Mouse (Mus musculus) hindbrain, embryonic 12.5 days (tissue): ENCODE results near the gene Tedc2. TPM values are rescaled to one million over a fixed set of nuclear protein-coding genes. Genes with fewer than 3 reads are reported as not detected.

Experiments used
- ATAC-seq: fragments of 200-750 bp; cut with Nextera tagmentation; 2 replicates; pipeline ENCODE4 v1.8.0; 2017; ENCODE audit warnings: moderate TSS enrichment; ENCODE audit not compliant: low FRiP score
- H3K27ac ChIP-seq: fragments of 300-500 bp; sonication (generic); 2 replicates; pipeline ENCODE4 v1.5.1; 2016; ENCODE audit warnings: mild to moderate bottlenecking
- H3K27me3 ChIP-seq: fragments of 300-500 bp; sonication (generic); 2 replicates; pipeline ENCODE4 v1.6.1; 2016; ENCODE audit warnings: mild to moderate bottlenecking
- H3K36me3 ChIP-seq: fragments of 300-500 bp; sonication (generic); 2 replicates; pipeline ENCODE4 v1.6.1; 2016; ENCODE audit warnings: mild to moderate bottlenecking
- H3K4me1 ChIP-seq: fragments of 300-500 bp; sonication (generic); 2 replicates; pipeline ENCODE4 v1.6.1; 2016
- H3K4me2 ChIP-seq: fragments of 300-500 bp; sonication (generic); replicated peaks from 2 replicates; pipeline ENCODE4 v1.6.1; 2016; ENCODE audit warnings: mild to moderate bottlenecking
- H3K4me3 ChIP-seq: fragments of 300-500 bp; sonication (generic); 2 replicates; pipeline ENCODE4 v1.5.1; 2016; ENCODE audit warnings: mild to moderate bottlenecking
- H3K9ac ChIP-seq: fragments of 300-500 bp; sonication (generic); 2 replicates; pipeline ENCODE4 v1.6.1; 2016; ENCODE audit warnings: mild to moderate bottlenecking, moderate library complexity
- H3K9me3 ChIP-seq: fragments of 300-500 bp; sonication (generic); replicated peaks from 2 replicates; pipeline ENCODE4 v1.6.1; 2016; ENCODE audit warnings: mild to moderate bottlenecking
- WGBS: fragments of 180-500 bp; shearing (Covaris S2); methylation state at CpG from one replicate; pipeline ENCODE4 v1.1.7; 2016; 5-methylcytosine and 5-hydroxymethylcytosine counted together
- polyA plus RNA-seq: library from polyadenylated mRNA; unstranded; fragments of >200 nt; fragmentation: Nextera tagmentation; extraction: Ambion mirVana; gene quantifications from 2 replicates; pipeline ENCODE4 v1.2.1, GENCODE M21; 2016

Gene Tedc2
- 14.8 and 15.6 TPM in 2 replicates for polyA plus RNA-seq

DNA sequence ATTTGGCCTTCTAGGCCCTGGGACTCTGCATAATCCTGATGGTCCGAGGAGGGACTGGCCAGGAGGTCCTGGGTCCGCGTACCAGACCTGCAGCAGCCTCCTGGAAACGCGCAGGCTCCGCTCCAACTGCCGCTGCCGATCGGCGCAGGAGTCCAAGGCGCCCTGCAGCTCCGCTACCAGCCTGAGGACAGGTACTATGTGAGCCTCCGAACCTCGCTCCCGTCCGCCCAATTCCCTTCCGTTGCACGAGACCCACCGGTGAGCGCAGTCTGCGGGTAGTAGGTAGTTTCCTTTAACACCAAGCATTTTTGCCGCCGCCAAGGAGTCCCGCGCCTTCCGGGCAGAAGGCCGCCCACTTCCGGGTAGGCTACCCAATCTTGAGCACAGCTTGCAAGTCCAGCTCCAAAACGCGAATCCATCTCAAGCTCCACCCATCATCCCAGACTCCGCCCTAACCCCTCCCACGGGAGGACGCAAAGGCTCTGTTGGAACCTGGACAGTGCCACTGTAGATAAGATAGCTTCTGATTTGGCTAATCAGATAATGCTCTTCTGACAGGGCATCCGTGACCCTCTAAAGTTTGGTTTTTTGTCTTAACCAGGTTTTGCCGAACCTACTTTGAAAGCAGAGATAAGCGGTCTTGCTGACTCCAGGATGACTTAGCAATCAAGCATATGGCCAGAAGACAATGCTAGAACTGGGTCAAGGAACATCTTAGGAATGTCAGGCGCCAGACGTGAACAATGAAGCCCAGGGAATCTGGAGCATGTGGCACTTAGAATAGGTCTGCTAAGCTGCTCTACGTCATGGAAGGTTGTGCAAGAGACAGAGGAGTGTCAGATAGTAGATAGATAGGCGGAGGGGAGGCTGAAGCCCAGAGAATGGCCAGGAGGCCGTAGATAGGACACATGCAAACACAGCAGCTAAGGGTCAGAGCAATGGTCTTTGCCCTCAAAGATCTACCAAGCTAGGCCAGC lies at the start of gene Tedc2:
Gene Tedc2, minus strand, starts transcription at position 417 of the 977 bp plus-strand sequence.
- ATAC-seq, result peak; percentile 93
- peaks cover 58% of the 10 kb centered on the region for H3K36me3 ChIP-seq
- 6% methylated on average over 41 of the region's 41 CpGs for WGBS

GRCm38 (mm10) chr17:24267133-24267532 lies 46.5 kb upstream of the Tedc2 start:
- no peak overlapping the region for H3K4me3 ChIP-seq
- H3K36me3 ChIP-seq, result no peaks in the 10 kb centered on the region
- ATAC-seq, result no peak
- H3K4me1 ChIP-seq, result no peaks in the 10 kb centered on the region
- no peak overlapping the region for H3K9ac ChIP-seq
- 0 out of 2 replicates have a peak, but pooled peaks cover 3% of the 10 kb centered on the region for H3K9me3 ChIP-seq
- H3K27ac ChIP-seq, result no peak overlapping the region
- WGBS, result 88% methylated on average over 1 of the region's 1 CpGs
- H3K4me2 ChIP-seq, result no peak overlapping the region
- H3K27me3 ChIP-seq, result no peaks in the 10 kb centered on the region

More for the DNA sequence above, at the start of gene Tedc2:
- Histone ChIP-seq H3K9ac (peak within 1 kb of the TSS; percentile 68), H3K27me3 (no peaks in the 10 kb centered on the region), H3K4me1 (peaks cover 14% of the 10 kb centered on the region), H3K4me3 (peak within 1 kb of the TSS; percentile 72), H3K4me2 (peak within 1 kb of the TSS; percentile 88), H3K27ac (peak within 1 kb of the TSS; percentile 71), H3K9me3 (no peaks in the 10 kb centered on the region)

DNA sequence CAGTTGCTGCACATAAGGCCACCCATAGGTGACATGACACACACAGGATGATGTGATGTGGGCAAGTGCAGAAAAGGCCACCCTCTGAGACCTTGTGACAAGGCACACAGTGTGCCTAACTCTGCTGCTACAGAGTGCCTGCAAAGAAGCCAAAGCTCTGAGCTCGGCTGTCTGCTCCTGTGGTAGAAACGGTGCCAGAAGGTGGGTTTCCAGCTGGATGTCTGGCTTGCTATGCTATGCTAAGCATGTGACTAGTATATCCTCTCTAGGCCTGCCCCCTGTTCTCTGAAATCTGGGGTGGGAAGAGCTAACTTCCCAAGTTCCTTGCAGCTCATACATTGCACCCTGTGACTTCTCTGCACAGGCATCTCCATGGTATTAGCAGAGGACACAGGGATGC lies 44.1 kb upstream of the Tedc2 start:
- H3K4me3 ChIP-seq, result no peak overlapping the region
- ATAC-seq, result no peak
- no peaks in the 10 kb centered on the region for H3K27me3 ChIP-seq
- WGBS, result 85% methylated on average over 2 of the region's 2 CpGs
- H3K36me3 ChIP-seq, result no peaks in the 10 kb centered on the region
- H3K4me2 ChIP-seq, result no peak overlapping the region
- H3K27ac ChIP-seq, result no peak overlapping the region
- 0 out of 2 replicates have a peak, but pooled peaks cover 3% of the 10 kb centered on the region for H3K9me3 ChIP-seq
- no peaks in the 10 kb centered on the region for H3K4me1 ChIP-seq
- no peak overlapping the region for H3K9ac ChIP-seq

GRCm38 (mm10) chr17:24260516-24260915 lies 39.9 kb upstream of the Tedc2 start:
- no peak for ATAC-seq
- Histone ChIP-seq H3K9ac (no peak overlapping the region), H3K4me1 (no peaks in the 10 kb centered on the region), H3K4me3 (no peak overlapping the region), H3K36me3 (no peaks in the 10 kb centered on the region), H3K9me3 (0 out of 2 replicates have a peak, but pooled peaks cover 3% of the 10 kb centered on the region), H3K27ac (no peak overlapping the region), H3K4me2 (no peak overlapping the region), H3K27me3 (no peaks in the 10 kb centered on the region)
- WGBS, result 75% methylated on average over 4 of the region's 4 CpGs

DNA sequence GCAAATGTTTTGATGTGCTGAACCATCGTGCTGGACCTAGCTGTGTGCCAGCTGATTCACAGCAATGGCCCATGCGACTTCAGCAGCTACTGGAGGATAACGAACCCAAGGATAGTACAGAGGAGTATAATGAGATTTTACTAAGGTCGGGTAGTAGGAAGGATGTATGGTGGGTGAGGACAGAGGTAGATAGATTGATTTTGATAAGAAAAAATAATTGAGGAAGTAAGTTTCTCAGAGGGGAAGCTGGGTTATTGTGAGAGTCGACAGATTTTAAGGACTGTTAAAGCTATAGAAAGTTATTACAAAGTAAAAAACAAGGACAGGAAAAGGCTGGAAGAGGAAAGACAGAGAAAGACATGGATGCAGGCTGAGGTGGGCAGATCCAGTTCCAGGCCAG lies 39.1 kb upstream of the Tedc2 start:
- H3K27ac ChIP-seq, result no peak overlapping the region
- H3K36me3 ChIP-seq, result no peaks in the 10 kb centered on the region
- WGBS, result 82% methylated on average over 5 of the region's 5 CpGs
- H3K4me3 ChIP-seq, result no peak overlapping the region
- no peak overlapping the region for H3K9ac ChIP-seq
- ATAC-seq, result no peak
- H3K9me3 ChIP-seq, result 0 out of 2 replicates have a peak, but pooled peaks cover 3% of the 10 kb centered on the region
- H3K4me1 ChIP-seq, result no peaks in the 10 kb centered on the region
- H3K27me3 ChIP-seq, result no peaks in the 10 kb centered on the region
- no peak overlapping the region for H3K4me2 ChIP-seq

DNA sequence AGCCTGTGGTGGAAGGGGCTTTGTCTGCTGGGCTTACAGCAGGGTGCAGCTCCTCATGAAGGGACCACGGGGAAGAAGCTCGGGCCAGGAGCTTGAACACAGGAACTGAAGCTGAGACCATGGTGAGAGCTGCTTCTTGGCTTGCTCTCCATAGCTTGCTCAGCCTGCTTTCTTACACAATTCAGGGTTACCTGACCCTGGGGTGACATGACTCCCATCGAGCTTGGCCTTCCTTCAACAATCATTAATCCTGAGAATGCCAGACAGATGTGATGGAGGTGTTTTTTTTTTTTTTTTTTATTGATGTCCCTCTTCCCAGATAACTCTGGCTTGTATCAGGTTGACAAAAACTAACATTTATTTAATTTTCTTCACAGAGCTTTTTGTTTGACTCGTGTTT lies 38.3 kb upstream of the Tedc2 start:
- H3K9me3 ChIP-seq, result 0 out of 2 replicates have a peak, but pooled peaks cover under 1% of the 10 kb centered on the region
- H3K27me3 ChIP-seq, result no peaks in the 10 kb centered on the region
- 75% methylated on average over 4 of the region's 4 CpGs for WGBS
- H3K27ac ChIP-seq, result no peak overlapping the region
- no peak overlapping the region for H3K4me3 ChIP-seq
- H3K36me3 ChIP-seq, result no peaks in the 10 kb centered on the region
- no peaks in the 10 kb centered on the region for H3K4me1 ChIP-seq
- ATAC-seq, result no peak
- H3K4me2 ChIP-seq, result no peak overlapping the region
- H3K9ac ChIP-seq, result no peak overlapping the region

DNA sequence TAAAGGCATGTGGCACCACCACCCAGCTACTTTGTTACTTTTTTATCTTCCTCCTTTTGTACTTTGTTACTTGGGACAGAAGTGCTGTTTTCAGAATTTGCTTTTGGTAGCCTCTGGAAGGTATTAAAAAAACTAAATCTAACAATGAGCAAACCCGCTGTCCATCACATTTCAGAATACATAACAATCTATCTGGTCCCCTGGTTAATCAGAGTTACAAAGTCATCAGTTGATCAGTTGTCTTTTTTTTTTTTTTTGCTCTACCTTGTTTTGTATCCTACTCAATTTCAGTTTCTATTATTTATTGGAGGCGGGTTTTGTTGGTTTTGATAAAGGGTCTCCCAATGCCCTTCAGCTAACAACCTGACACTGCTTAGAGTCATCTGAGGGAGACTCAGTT lies 31.7 kb upstream of the Tedc2 start:
- Histone ChIP-seq H3K9ac (no peak overlapping the region), H3K4me2 (no peak overlapping the region), H3K36me3 (peaks cover 17% of the 10 kb centered on the region), H3K27ac (no peak overlapping the region), H3K9me3 (no peaks in the 10 kb centered on the region), H3K27me3 (no peaks in the 10 kb centered on the region), H3K4me3 (peak overlapping the region; percentile 76; the same call in 1 of the 2 replicates), H3K4me1 (peaks cover 16% of the 10 kb centered on the region)
- no peak for ATAC-seq
- WGBS, result 93% methylated on average over 2 of the region's 2 CpGs

DNA sequence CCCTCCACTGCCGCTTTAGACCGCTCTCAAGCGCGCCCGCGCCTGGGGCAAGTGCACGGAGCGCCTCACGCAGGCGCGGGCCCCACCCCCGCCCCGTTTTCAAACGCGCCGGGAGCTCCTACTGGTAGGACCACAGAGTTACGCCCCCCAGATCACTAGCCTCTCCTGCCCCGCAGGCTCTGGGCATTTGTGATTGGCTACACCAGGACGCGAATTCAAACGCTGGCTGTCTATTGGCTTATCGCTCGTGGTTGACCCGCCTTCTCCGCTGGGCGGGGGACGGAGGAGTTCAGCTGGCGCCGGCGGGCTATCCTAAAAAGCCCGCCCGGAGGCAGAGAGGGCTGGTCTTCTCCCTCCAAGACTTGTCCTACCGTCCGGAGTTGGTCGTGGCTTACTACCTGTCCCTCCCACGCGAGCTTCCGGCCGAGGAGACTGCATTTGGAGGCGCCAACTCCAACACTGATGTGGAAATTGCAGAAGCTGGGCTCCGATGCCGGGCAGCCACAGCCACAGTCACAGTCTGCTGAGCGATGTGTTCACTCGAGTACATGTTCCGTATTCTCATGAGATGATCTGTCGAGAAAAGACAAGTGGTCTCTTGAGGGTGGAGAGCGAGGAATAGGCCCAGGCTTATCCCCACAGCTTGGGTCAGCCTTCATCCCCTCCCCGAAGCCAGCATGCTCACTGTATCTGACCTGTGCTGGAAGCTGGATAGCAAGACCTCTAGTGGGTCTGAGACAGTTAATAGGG lies 30.8 kb upstream of the Tedc2 start, which contains the start of gene Ccnf:
Gene Ccnf, minus strand, starts transcription at position 165 of the 750 bp plus-strand sequence.
- peak within 1 kb of the TSS; percentile 76 for H3K27ac ChIP-seq
- H3K27me3 ChIP-seq, result no peaks in the 10 kb centered on the region
- H3K9me3 ChIP-seq, result no peaks in the 10 kb centered on the region
- H3K4me2 ChIP-seq, result peak within 1 kb of the TSS; percentile 82
- H3K36me3 ChIP-seq, result peaks cover 19% of the 10 kb centered on the region
- H3K4me1 ChIP-seq, result peaks cover 16% of the 10 kb centered on the region
- peak within 1 kb of the TSS; percentile 78 for H3K9ac ChIP-seq
- ATAC-seq, result peak; percentile 100
- under 1% methylated on average over 48 of the region's 48 CpGs for WGBS
- peak within 1 kb of the TSS; percentile 76 for H3K4me3 ChIP-seq

DNA sequence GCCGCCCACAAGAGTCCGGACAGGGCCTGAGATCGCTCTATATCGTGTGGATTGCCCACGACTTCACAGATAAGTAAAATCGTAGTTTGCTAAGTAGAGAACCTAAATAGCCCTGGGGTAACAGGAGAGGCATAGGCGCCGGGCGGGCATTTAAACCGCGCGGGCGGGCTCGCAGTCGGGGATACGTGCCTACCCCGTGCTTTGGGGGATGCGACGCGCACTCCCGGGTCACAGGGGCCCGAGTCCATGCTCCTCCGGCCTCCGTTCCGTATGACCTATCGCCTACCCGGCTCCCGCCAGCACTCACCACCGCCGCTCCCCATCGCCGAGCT lies 30.3 kb upstream of the Tedc2 start:
- H3K4me2 ChIP-seq, result peak overlapping the region; percentile 82
- peak overlapping the region; percentile 78 for H3K9ac ChIP-seq
- no peaks in the 10 kb centered on the region for H3K27me3 ChIP-seq
- ATAC-seq, result no peak; the same call in 1 of the 2 replicates
- WGBS, result under 1% methylated on average over 32 of the region's 32 CpGs
- peaks cover 19% of the 10 kb centered on the region for H3K36me3 ChIP-seq
- peaks cover 16% of the 10 kb centered on the region for H3K4me1 ChIP-seq
- H3K4me3 ChIP-seq, result peak overlapping the region; percentile 76
- no peaks in the 10 kb centered on the region for H3K9me3 ChIP-seq
- peak overlapping the region; percentile 71 for H3K27ac ChIP-seq

DNA sequence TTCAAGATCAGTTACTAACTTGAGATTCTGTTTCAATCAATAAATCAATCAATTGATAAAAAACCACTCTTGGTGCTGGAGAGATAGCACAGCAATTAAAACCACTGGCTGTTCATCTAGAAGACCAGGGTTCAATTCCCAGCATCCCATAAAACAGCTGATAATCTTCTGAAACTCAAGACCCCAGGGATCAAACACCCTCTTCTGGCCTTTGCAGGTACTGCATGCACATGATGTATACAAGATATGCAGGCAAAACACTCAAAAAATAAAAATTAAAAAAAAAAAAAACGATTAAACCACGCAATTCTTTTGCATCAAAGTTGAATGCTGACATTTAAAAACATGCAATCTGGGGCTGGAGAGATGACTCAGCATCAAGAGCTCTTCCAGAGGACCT lies 28.0 kb upstream of the Tedc2 start:
- H3K4me3 ChIP-seq, result no peak overlapping the region
- H3K27ac ChIP-seq, result no peak overlapping the region
- H3K9ac ChIP-seq, result no peak overlapping the region
- ATAC-seq, result no peak
- peaks cover 37% of the 10 kb centered on the region for H3K36me3 ChIP-seq
- 97% methylated on average over 2 of the region's 2 CpGs for WGBS
- no peak overlapping the region for H3K4me2 ChIP-seq
- peaks cover 16% of the 10 kb centered on the region for H3K4me1 ChIP-seq
- no peaks in the 10 kb centered on the region for H3K27me3 ChIP-seq
- 0 out of 2 replicates have a peak, but pooled peaks cover 7% of the 10 kb centered on the region for H3K9me3 ChIP-seq

DNA sequence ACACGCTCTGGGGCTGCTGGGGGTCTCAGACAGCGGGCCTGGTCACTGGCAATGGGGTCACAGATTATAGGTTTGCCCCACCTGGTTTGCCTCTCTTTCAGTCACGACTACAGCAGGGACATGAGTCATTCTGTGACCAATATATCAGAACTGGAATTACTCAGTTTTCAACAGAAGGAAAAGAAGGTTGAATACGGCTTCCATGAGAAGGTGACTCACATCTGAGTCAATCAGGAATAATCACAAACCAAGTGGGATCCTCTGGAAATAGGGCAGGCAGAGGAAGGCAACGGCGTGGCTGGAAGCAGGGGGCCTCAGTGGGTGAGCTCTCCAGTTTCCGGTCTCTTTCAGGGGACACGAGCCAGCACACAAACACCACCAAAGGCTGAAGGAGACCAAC lies 23.4 kb upstream of the Tedc2 start:
- Histone ChIP-seq H3K4me2 (no peak overlapping the region), H3K27ac (no peak overlapping the region), H3K4me1 (no peaks in the 10 kb centered on the region), H3K9me3 (0 out of 2 replicates have a peak, but pooled peaks cover 7% of the 10 kb centered on the region), H3K9ac (no peak overlapping the region), H3K36me3 (peaks cover 81% of the 10 kb centered on the region), H3K27me3 (no peaks in the 10 kb centered on the region), H3K4me3 (no peak overlapping the region)
- WGBS, result 98% methylated on average over 8 of the region's 8 CpGs
- no peak for ATAC-seq
